Mouse (Mus musculus): Measurements from ENCODE around the gene Cox8b.

DNA sequence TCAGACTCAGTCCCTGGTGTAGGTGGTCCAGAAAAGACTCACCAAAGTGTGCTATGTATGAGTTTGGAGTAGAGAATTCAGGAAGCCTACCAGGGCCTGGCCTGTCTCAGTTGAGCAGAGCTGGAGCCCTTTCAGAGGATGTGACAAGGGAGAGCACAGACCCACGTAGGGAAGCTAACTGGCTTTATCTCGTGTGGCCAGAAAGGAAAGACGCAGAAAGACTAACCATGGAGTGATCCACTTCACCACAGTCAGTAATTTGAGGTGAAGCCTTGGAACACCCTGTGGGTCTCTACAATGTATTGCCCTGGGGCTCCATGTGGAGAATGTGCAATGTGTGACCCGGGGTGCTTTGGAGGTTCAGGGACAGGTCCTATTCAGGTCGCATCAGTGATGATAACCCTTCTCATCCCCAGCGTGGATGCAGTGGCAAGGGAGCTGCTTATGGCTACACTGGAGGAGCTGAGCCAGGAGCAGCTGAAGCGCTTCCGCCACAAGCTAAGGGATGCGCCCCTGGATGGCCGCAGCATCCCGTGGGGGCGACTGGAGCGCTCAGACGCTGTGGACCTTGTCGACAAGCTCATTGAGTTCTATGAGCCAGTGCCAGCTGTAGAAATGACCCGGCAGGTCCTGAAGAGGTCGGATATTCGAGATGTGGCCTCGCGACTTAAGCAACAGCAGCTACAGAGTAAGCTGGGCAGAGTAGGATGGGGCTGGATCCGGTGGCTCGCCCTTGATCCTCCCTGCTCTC lies 21.2 kb upstream of the Cox8b start:
- TF ChIP-seq CTCF (IDR thresholded peaks at IDR 0.05; ENCODE audit: low read depth) (no peak), EP300 (IDR thresholded peaks at IDR 0.05; ENCODE audit: low read depth) (no peak)

Data from liver, postnatal 0 days (tissue).